ENCODE assay signal across 8 mouse cellular contexts in the genomic region with DNA sequence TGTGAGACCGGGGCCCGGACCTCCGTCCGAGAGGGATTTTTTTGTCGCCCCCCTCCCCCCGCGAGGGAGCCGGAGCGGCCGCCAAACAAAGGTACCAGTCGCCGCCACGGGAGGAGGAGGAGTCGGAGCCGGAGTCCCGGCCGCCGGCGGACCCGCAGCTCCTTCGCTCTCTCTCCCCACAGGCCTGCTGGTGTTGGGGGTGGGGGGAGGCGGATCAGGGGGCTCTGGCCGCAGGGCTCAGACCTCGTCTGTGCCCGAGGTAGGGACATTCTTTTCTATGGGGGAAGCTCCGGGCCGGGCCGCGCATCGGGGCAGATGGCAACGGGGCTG. TPM values are rescaled to one million over a fixed set of nuclear protein-coding genes. Genes with fewer than 3 reads are reported as not detected.
DNase-seq lines count a peak whose midpoint lies in the region; ATAC-seq lines count a peak whose summit lies in the region.

No protein-coding gene starts in this region.

- peak overlapping the region; percentile 97 for H3K9ac ChIP-seq in lung, embryonic 15.5 days
- peak overlapping the region; percentile 98 for H3K9ac ChIP-seq in limb, embryonic 11.5 days (ENCODE audit: low read length)
- H3K9ac ChIP-seq in neural tube, embryonic 15.5 days (replicated peaks), result peak overlapping the region; percentile 93

- H3K4me1 ChIP-seq in lung, embryonic 15.5 days, result peaks cover 8% of the 10 kb centered on the region
- no peaks in the 10 kb centered on the region for H3K4me1 ChIP-seq in limb, embryonic 11.5 days (ENCODE audit: control insufficient read depth, insufficient read depth, low read length)
- peaks cover 52% of the 10 kb centered on the region for H3K4me1 ChIP-seq in neural tube, embryonic 15.5 days

- no peaks in the 10 kb centered on the region for H3K36me3 ChIP-seq in lung, embryonic 15.5 days
- H3K36me3 ChIP-seq in limb, embryonic 11.5 days (ENCODE audit: control insufficient read depth, insufficient read depth, low read length), result peaks cover 1% of the 10 kb centered on the region; the same call in 1 of the 2 replicates
- H3K36me3 ChIP-seq in neural tube, embryonic 15.5 days, result 0 out of 2 replicates have a peak, but pooled peaks cover 2% of the 10 kb centered on the region

- no peaks in the 10 kb centered on the region for H3K27me3 ChIP-seq in lung, embryonic 15.5 days
- no peaks in the 10 kb centered on the region for H3K27me3 ChIP-seq in limb, embryonic 11.5 days (ENCODE audit: control insufficient read depth, insufficient read depth, low read length)
- H3K27me3 ChIP-seq in neural tube, embryonic 15.5 days (replicated peaks), result no peaks in the 10 kb centered on the region

- peak; percentile 47 for ATAC-seq in lung, embryonic 15.5 days (ENCODE audit: borderline replicate concordance, extremely low read depth, low FRiP score, low TSS enrichment)
- ATAC-seq in erythroblast, adult 5-6 weeks (replicated peaks; ENCODE audit: low FRiP score, poor library complexity, severe bottlenecking), result peak; percentile 6
- no peak; the same call in 1 of the 2 replicates for ATAC-seq in limb, embryonic 11.5 days (ENCODE audit: insufficient number of reproducible peaks, low FRiP score, low TSS enrichment, low read depth)
- ATAC-seq in neural tube, embryonic 15.5 days (ENCODE audit: low FRiP score), result peak; percentile 39

- peak overlapping the region; percentile 71 for H3K4me2 ChIP-seq in lung, embryonic 15.5 days
- peak overlapping the region; percentile 62 for H3K4me2 ChIP-seq in limb, embryonic 11.5 days (ENCODE audit: low read depth, severe bottlenecking)
- H3K4me2 ChIP-seq in neural tube, embryonic 15.5 days, result peak overlapping the region; percentile 72

- no peak for DNase-seq in lung, postnatal 25 days (ENCODE audit: low spot score)
- DNase-seq in limb, embryonic 11.5 days (ENCODE audit: low spot score), result no peak
- DNase-seq in Muller cell, postnatal 12 days (ENCODE audit: inconsistent ontology term), result no peak
- DNase-seq in testis, postnatal 10 days (ENCODE audit: low spot score), result no peak
- no peak for DNase-seq in spleen, postnatal 14 days (ENCODE audit: low spot score in 2 of 2)

- peak overlapping the region; percentile 98 for H3K4me3 ChIP-seq in lung, embryonic 15.5 days
- H3K4me3 ChIP-seq in limb, embryonic 11.5 days (ENCODE audit: low read depth, low read length), result peak overlapping the region; percentile 97
- H3K4me3 ChIP-seq in neural tube, embryonic 15.5 days (replicated peaks), result peak overlapping the region; percentile 76

- peak overlapping the region; percentile 99 for H3K27ac ChIP-seq in lung, embryonic 15.5 days
- peak overlapping the region; percentile 83 for H3K27ac ChIP-seq in limb, embryonic 11.5 days (replicated peaks; ENCODE audit: low read depth, low read length)
- peak overlapping the region; percentile 96 for H3K27ac ChIP-seq in neural tube, embryonic 15.5 days (replicated peaks)

- H3K9me3 ChIP-seq in lung, embryonic 15.5 days, result no peaks in the 10 kb centered on the region
- H3K9me3 ChIP-seq in limb, embryonic 11.5 days (ENCODE audit: control insufficient read depth, low read length), result no peaks in the 10 kb centered on the region
- H3K9me3 ChIP-seq in neural tube, embryonic 15.5 days (replicated peaks), result no peaks in the 10 kb centered on the region

- WGBS in lung, embryonic 15.5 days, result 0% methylated on average over 24 of the region's 31 CpGs
- 1% methylated on average over 25 of the region's 31 CpGs for WGBS in limb, embryonic 11.5 days
- WGBS in neural tube, embryonic 15.5 days, result 0% methylated on average over 31 of the region's 31 CpGs

RNA-seq across cellular contexts. Expression of gene Ggps1, which starts 0.6 kb away (rescaled TPM):
- 47.7 and 48.2 TPM in 2 replicates for polyA plus RNA-seq in lung, embryonic 15.5 days (2015; fragmentation: Nextera tagmentation; extraction: Ambion mirVana)
- total RNA-seq in erythroblast, adult 5-6 weeks (2015; ENCODE audit: low replicate concordance), result 13.4 and 34.7 TPM in 2 replicates
- 25.8 and 30.6 TPM in 2 replicates for total RNA-seq in erythroblast, adult 5-6 weeks (2017; ENCODE audit: low replicate concordance)
- 59.8 and 67.1 TPM in 2 replicates for polyA plus RNA-seq in limb, embryonic 11.5 days (2014; fragmentation: Nextera tagmentation; extraction: Ambion mirVana)
- 75.1 and 81.1 TPM in 2 replicates for polyA plus RNA-seq in neural tube, embryonic 15.5 days (2015; fragmentation: Nextera tagmentation; extraction: Ambion mirVana)

RNA-seq across cellular contexts. Expression of gene Arid4b, which starts 0.9 kb away (rescaled TPM):
- polyA plus RNA-seq in lung, embryonic 15.5 days (2015; fragmentation: Nextera tagmentation; extraction: Ambion mirVana), result 55.2 and 65.2 TPM in 2 replicates
- total RNA-seq in erythroblast, adult 5-6 weeks (2015; ENCODE audit: low replicate concordance), result 102 and 126 TPM in 2 replicates
- 186 and 206 TPM in 2 replicates for total RNA-seq in erythroblast, adult 5-6 weeks (2017; ENCODE audit: low replicate concordance)
- polyA plus RNA-seq in limb, embryonic 11.5 days (2014; fragmentation: Nextera tagmentation; extraction: Ambion mirVana), result 87.2 and 90.6 TPM in 2 replicates
- 68.7 and 70.2 TPM in 2 replicates for polyA plus RNA-seq in neural tube, embryonic 15.5 days (2015; fragmentation: Nextera tagmentation; extraction: Ambion mirVana)

RNA-seq across cellular contexts. Expression of gene Tbce, which starts 24.5 kb away (rescaled TPM):
- polyA plus RNA-seq in lung, embryonic 15.5 days (2015; fragmentation: Nextera tagmentation; extraction: Ambion mirVana), result 52.4 and 59.7 TPM in 2 replicates
- total RNA-seq in erythroblast, adult 5-6 weeks (2015; ENCODE audit: low replicate concordance), result 54.1 and 95.3 TPM in 2 replicates
- 71.3 and 80.4 TPM in 2 replicates for total RNA-seq in erythroblast, adult 5-6 weeks (2017; ENCODE audit: low replicate concordance)
- polyA plus RNA-seq in limb, embryonic 11.5 days (2014; fragmentation: Nextera tagmentation; extraction: Ambion mirVana), result 61.8 and 66.1 TPM in 2 replicates
- polyA plus RNA-seq in neural tube, embryonic 15.5 days (2015; fragmentation: Nextera tagmentation; extraction: Ambion mirVana), result 94.8 and 112 TPM in 2 replicates
